In genomic region chr16:67001707-67002106, GRCm38 (mm10) we compare ENCODE assay signal across 23 mouse cellular contexts.
DNase-seq lines count a peak whose midpoint lies in the region; ATAC-seq and TF ChIP-seq lines count a peak whose summit lies in the region.
"Had no signal": no experiment of that assay in that cellular context is flagged by ENCODE, and none has a peak within 500 bp of the region (broad histone marks: within the 10 kb centered on the region; RNA-seq: fewer than 3 reads in every experiment).

No protein-coding gene starts in this region.

- no peaks in the 10 kb centered on the region for H3K36me3 ChIP-seq in forebrain, embryonic 15.5 days
- no peaks in the 10 kb centered on the region for H3K36me3 ChIP-seq in forebrain, embryonic 11.5 days (ENCODE audit: control insufficient read depth, insufficient read depth, low read length)
- H3K36me3 ChIP-seq in stomach, postnatal 0 days (ENCODE audit: control insufficient read depth, insufficient read depth, low read length) = no peaks in the 10 kb centered on the region
- H3K36me3 ChIP-seq: G1E; lung, embryonic 15.5 days had no signal

- intact Hi-C loops in left cerebral cortex, postnatal 4 days (cut with DNase I) = no loop called here

- no peak overlapping the region for H3K4me3 ChIP-seq in forebrain, embryonic 15.5 days
- H3K4me3 ChIP-seq in forebrain, embryonic 11.5 days (ENCODE audit: low read depth, low read length) = no peak overlapping the region
- H3K4me3 ChIP-seq in stomach, postnatal 0 days (ENCODE audit: low read depth, low read length) = no peak overlapping the region
- H3K4me3 ChIP-seq: left cerebral cortex, adult 2 months; lung, embryonic 15.5 days had no signal

- no peaks in the 10 kb centered on the region for H3K4me1 ChIP-seq in forebrain, embryonic 15.5 days
- no peaks in the 10 kb centered on the region for H3K4me1 ChIP-seq in forebrain, embryonic 11.5 days (replicated peaks; ENCODE audit: control insufficient read depth, insufficient read depth, low read length)
- H3K4me1 ChIP-seq in stomach, postnatal 0 days (replicated peaks; ENCODE audit: control insufficient read depth, insufficient read depth) = no peaks in the 10 kb centered on the region
- H3K4me1 ChIP-seq: lung, embryonic 15.5 days had no signal

- H3K9ac ChIP-seq in forebrain, embryonic 15.5 days (replicated peaks) = no peak overlapping the region
- no peak overlapping the region for H3K9ac ChIP-seq in forebrain, embryonic 11.5 days (ENCODE audit: low read length)
- no peak overlapping the region for H3K9ac ChIP-seq in stomach, postnatal 0 days (ENCODE audit: low read length)
- H3K9ac ChIP-seq: liver, embryonic 14.5 days; lung, embryonic 15.5 days had no signal

- H3K27me3 ChIP-seq in forebrain, embryonic 15.5 days = no peaks in the 10 kb centered on the region
- no peaks in the 10 kb centered on the region for H3K27me3 ChIP-seq in forebrain, embryonic 11.5 days (ENCODE audit: control insufficient read depth, insufficient read depth, low read length)
- no peaks in the 10 kb centered on the region for H3K27me3 ChIP-seq in stomach, postnatal 0 days (ENCODE audit: control insufficient read depth, insufficient read depth, low read length)
- H3K27me3 ChIP-seq: lung, embryonic 15.5 days had no signal

- no peak overlapping the region for H3K27ac ChIP-seq in forebrain, embryonic 15.5 days (replicated peaks)
- no peak overlapping the region for H3K27ac ChIP-seq in forebrain, embryonic 11.5 days (ENCODE audit: low read depth, low read length)
- no peak overlapping the region for H3K27ac ChIP-seq in stomach, postnatal 0 days (replicated peaks)
- H3K27ac ChIP-seq: liver, embryonic 14.5 days; lung, embryonic 15.5 days had no signal

- TF ChIP-seq EP300 in stomach, postnatal 0 days (optimal IDR thresholded peaks at IDR 0.05) = no peak

- DNase-seq in forebrain, embryonic 11.5 days (ENCODE audit: low spot score) = no peak
- peak; percentile 55 for DNase-seq in left cerebral cortex, adult 11 months (ENCODE audit: low spot score)
- DNase-seq in left cerebral cortex, postnatal 4 days = no peak
- peak; percentile 36 for DNase-seq in layer of hippocampus, adult 9-11 months
- peak; percentile 20 to 50 for DNase-seq in right cerebral cortex, postnatal 36 days (ENCODE audit: low spot score in 2 of 2)
- DNase-seq in stomach, postnatal 0 days (ENCODE audit: low spot score) = no peak
- no peak for DNase-seq in retina, postnatal 1 day
- DNase-seq: adrenal gland, postnatal 25 days; cerebellum, adult 8-10 months; heart, postnatal 10 days; kidney, adult 9 months; kidney, postnatal 25 days; lung, postnatal 4 days; spleen, adult 18-20 months; thymus, adult 18-20 months had no signal

- no peak overlapping the region for H3K4me2 ChIP-seq in forebrain, embryonic 15.5 days (replicated peaks)
- no peak overlapping the region for H3K4me2 ChIP-seq in forebrain, embryonic 11.5 days (ENCODE audit: low read depth, low read length, severe bottlenecking)
- no peak overlapping the region for H3K4me2 ChIP-seq in stomach, postnatal 0 days (replicated peaks; ENCODE audit: low read depth)
- H3K4me2 ChIP-seq: heart, embryonic 11.5 days; lung, embryonic 15.5 days had no signal

- no peaks in the 10 kb centered on the region for H3K9me3 ChIP-seq in forebrain, embryonic 15.5 days
- no peaks in the 10 kb centered on the region for H3K9me3 ChIP-seq in forebrain, embryonic 11.5 days (ENCODE audit: control insufficient read depth, low read length)
- H3K9me3 ChIP-seq in stomach, postnatal 0 days (ENCODE audit: control insufficient read depth, low read length) = no peaks in the 10 kb centered on the region
- H3K9me3 ChIP-seq: G1E; lung, embryonic 15.5 days had no signal

- TF ChIP-seq CTCF in stomach, postnatal 0 days (IDR thresholded peaks at IDR 0.05; ENCODE audit: low read depth) = no peak

- ATAC-seq in forebrain, embryonic 15.5 days (replicated peaks) = peak; percentile 88
- no peak for ATAC-seq in forebrain, embryonic 11.5 days (replicated peaks; ENCODE audit: low FRiP score)
- no peak for ATAC-seq in stomach, postnatal 0 days (ENCODE audit: low FRiP score, low TSS enrichment)
- ATAC-seq: inflammation-experienced regulatory T-cells, adult 6 months; midbrain, embryonic 16.5 days had no signal

- 58% methylated on average over 4 of the region's 4 CpGs for WGBS in forebrain, embryonic 15.5 days
- 76% methylated on average over 4 of the region's 4 CpGs for WGBS in forebrain, embryonic 11.5 days
- 33% methylated on average over 4 of the region's 4 CpGs for WGBS in stomach, postnatal 0 days

Comparison
In these comparisons a context has a peak if more than half of its experiments do, and no peak if none do; other contexts are left out.
1. DNase-seq: peak in left cerebral cortex, adult 11 months (single experiment), layer of hippocampus, adult 9-11 months (single experiment) and right cerebral cortex, postnatal 36 days (2 of 2); none in forebrain, embryonic 11.5 days (single experiment), left cerebral cortex, postnatal 4 days (single experiment), stomach, postnatal 0 days (single experiment) and retina, postnatal 1 day (single experiment).